Comparison of ENCODE assay signal across 14 mouse cellular contexts in genomic region chr9:91405753-91406178, GRCm38 (mm10). TPM values are rescaled to one million over a fixed set of nuclear protein-coding genes. Genes with fewer than 3 reads are reported as not detected.
DNase-seq lines count a peak whose midpoint lies in the region; ATAC-seq and TF ChIP-seq lines count a peak whose summit lies in the region.
"Had no signal": no experiment of that assay in that cellular context is flagged by ENCODE, and none has a peak within 500 bp of the region (broad histone marks: within the 10 kb centered on the region; RNA-seq: fewer than 3 reads in every experiment).

No protein-coding gene starts in this region.

- intact Hi-C loops in left cerebral cortex, postnatal 10 days (cut with DNase I) = loop anchor here (5.0 to 10.0 kb wide), 2 partner anchors 43 to 711 kb away; partner anchors contain the start of gene Zic4

- H3K27ac ChIP-seq in cortical plate, adult 2 months (ENCODE audit: insufficient read depth, low read length) = 0 out of 2 replicates have a peak overlapping the region, but pooled peaks have one; percentile 20
- peak overlapping the region; percentile 57; the same call in 1 of the 2 replicates for H3K27ac ChIP-seq in hindbrain, embryonic 12.5 days
- H3K27ac ChIP-seq: macrophage had no signal

- under 1% methylated on average over 16 of the region's 16 CpGs for WGBS in hindbrain, embryonic 12.5 days

- ATAC-seq in hindbrain, embryonic 12.5 days (ENCODE audit: low FRiP score) = peak; percentile 27; the same call in 1 of the 2 replicates
- ATAC-seq in activated CD4-positive, CD25-positive, alpha-beta regulatory T cell, adult 4 months = no peak

- H3K9ac ChIP-seq in hindbrain, embryonic 12.5 days = peak overlapping the region; percentile 38; the same call in 1 of the 2 replicates

- H3K4me2 ChIP-seq in hindbrain, embryonic 12.5 days (replicated peaks) = peak overlapping the region; percentile 47
- H3K4me2 ChIP-seq: heart, embryonic 11.5 days had no signal

- H3K4me3 ChIP-seq in cortical plate, adult 2 months (ENCODE audit: insufficient read depth, low read length) = no peak overlapping the region
- H3K4me3 ChIP-seq in hindbrain, embryonic 12.5 days = peak overlapping the region; percentile 27
- H3K4me3 ChIP-seq: erythroblast, embryonic 14.5 days had no signal

- no peaks in the 10 kb centered on the region for H3K36me3 ChIP-seq in hindbrain, embryonic 12.5 days

- TF ChIP-seq CTCF in brain, embryonic 14.5 days (IDR thresholded peaks at IDR 0.05; ENCODE audit: borderline replicate concordance, extremely low read depth, insufficient read depth, insufficient read length) = 0 out of 2 replicates have a peak, but pooled peaks have one; percentile 4
- no peak for TF ChIP-seq CTCF in cortical plate, adult 2 months (IDR thresholded peaks at IDR 0.05; ENCODE audit: extremely low read depth, insufficient read depth, low read length)

- peaks cover 87% of the 10 kb centered on the region for H3K27me3 ChIP-seq in hindbrain, embryonic 12.5 days

- no peak for TF ChIP-seq POLR2A in brain, embryonic 14.5 days (IDR thresholded peaks at IDR 0.05; ENCODE audit: borderline replicate concordance, extremely low read depth, insufficient read depth, insufficient read length, poor library complexity, severe bottlenecking)
- no peak for TF ChIP-seq POLR2A in cortical plate, adult 2 months (IDR thresholded peaks at IDR 0.05; ENCODE audit: extremely low read depth, insufficient read depth, low read length)

- peak; percentile 76 for DNase-seq in brain, embryonic 14.5 days (ENCODE audit: low read depth)
- DNase-seq in neural tube, embryonic 10.5 days (ENCODE audit: extremely low spot score, low spot score) = peak; percentile 68
- DNase-seq in testis, postnatal 14 days (ENCODE audit: low spot score) = no peak
- no peak for DNase-seq in left cerebral cortex, postnatal 10 days (ENCODE audit: extremely low spot score in 1 of 2, low spot score in 2 of 2)
- DNase-seq in testis, postnatal 10 days (ENCODE audit: low spot score) = no peak
- DNase-seq: adrenal gland, postnatal 36 days; kidney, adult 8-10 months; right cerebral cortex, postnatal 25 days had no signal

- H3K9me3 ChIP-seq in hindbrain, embryonic 12.5 days (replicated peaks) = no peaks in the 10 kb centered on the region

- no peaks in the 10 kb centered on the region for H3K4me1 ChIP-seq in cortical plate, adult 2 months (ENCODE audit: control insufficient read depth, insufficient read depth, low read length)
- 0 out of 2 replicates have a peak, but pooled peaks cover 2% of the 10 kb centered on the region for H3K4me1 ChIP-seq in hindbrain, embryonic 12.5 days

RNA-seq across cellular contexts. Expression of gene Zic1, which starts 40.2 kb away (rescaled TPM):
- 576 and 642 TPM in 2 replicates for polyA plus RNA-seq in brain, embryonic 14.5 days (2012; rRNA removed)
- 21.0 and 26.3 TPM in 2 replicates for polyA plus RNA-seq in cortical plate, adult 2 months (2012; rRNA removed)
- polyA plus RNA-seq in hindbrain, embryonic 12.5 days (2016; fragmentation: Nextera tagmentation; extraction: Ambion mirVana) = 17.0 and 17.9 TPM in 2 replicates
- 10 to 100 TPM; 14.2 to 17.4 TPM for total RNA-seq in left cerebral cortex, postnatal 10 days (2021)
- not detected for polyA plus RNA-seq in activated CD4-positive, CD25-positive, alpha-beta regulatory T cell, adult 4 months (2017; shearing (Covaris generic))
- total RNA-seq: adrenal gland, postnatal 36 days had no signal
- polyA plus RNA-seq: erythroblast, embryonic 14.5 days; macrophage had no signal

RNA-seq across cellular contexts. Expression of gene Zic4, which starts 43.6 kb away (rescaled TPM):
- 89.6 and 91.1 TPM in 2 replicates for polyA plus RNA-seq in brain, embryonic 14.5 days (2012; rRNA removed)
- polyA plus RNA-seq in cortical plate, adult 2 months (2012; rRNA removed) = 3.4 and 3.9 TPM in 2 replicates
- 54.0 and 55.0 TPM in 2 replicates for polyA plus RNA-seq in hindbrain, embryonic 12.5 days (2016; fragmentation: Nextera tagmentation; extraction: Ambion mirVana)
- 1 to 10 TPM; 3.4 to 4.6 TPM for total RNA-seq in left cerebral cortex, postnatal 10 days (2021)
- not detected for polyA plus RNA-seq in activated CD4-positive, CD25-positive, alpha-beta regulatory T cell, adult 4 months (2017; shearing (Covaris generic))
- total RNA-seq: adrenal gland, postnatal 36 days had no signal
- polyA plus RNA-seq: heart, embryonic 11.5 days; macrophage had no signal

Comparison
In these comparisons a context has a peak if more than half of its experiments do, and no peak if none do; other contexts are left out.
1. DNase-seq: peak in brain, embryonic 14.5 days (single experiment) and neural tube, embryonic 10.5 days (single experiment); none in testis, postnatal 14 days (single experiment), left cerebral cortex, postnatal 10 days (0 of 2) and testis, postnatal 10 days (single experiment).
2. RNA of gene Zic1, which starts 40.2 kb away (polyA plus RNA-seq): 576 to 642 TPM in brain, embryonic 14.5 days; 21.0 to 26.3 TPM in cortical plate, adult 2 months, 17.0 to 17.9 TPM in hindbrain, embryonic 12.5 days and not detected in activated CD4-positive, CD25-positive, alpha-beta regulatory T cell, adult 4 months; every median in the first group is over 10 times any median in the second.
3. RNA of gene Zic4, which starts 43.6 kb away (polyA plus RNA-seq): 89.6 to 91.1 TPM in brain, embryonic 14.5 days and 54.0 to 55.0 TPM in hindbrain, embryonic 12.5 days; 3.4 to 3.9 TPM in cortical plate, adult 2 months and not detected in activated CD4-positive, CD25-positive, alpha-beta regulatory T cell, adult 4 months; every median in the first group is over 10 times any median in the second.